Mouse (Mus musculus) midbrain, embryonic 15.5 days (tissue): Measurements from ENCODE around the gene Wdr95. TPM values are rescaled to one million over a fixed set of nuclear protein-coding genes. Genes with fewer than 3 reads are reported as not detected.

Experiments used
- ATAC-seq: fragments of 200-750 bp; cut with Nextera tagmentation; replicated peaks from 2 replicates; pipeline ENCODE4 v1.8.0; 2017; ENCODE audit warnings: moderate TSS enrichment
- H3K27ac ChIP-seq: fragments of 300-500 bp; sonication (generic); 2 replicates; pipeline ENCODE4 v1.5.1; 2015; ENCODE audit warnings: mild to moderate bottlenecking, inconsistent platforms
- H3K27me3 ChIP-seq: fragments of 300-500 bp; sonication (generic); replicated peaks from 2 replicates; pipeline ENCODE4 v1.6.1; 2015; ENCODE audit warnings: inconsistent platforms
- H3K36me3 ChIP-seq: fragments of 300-500 bp; sonication (generic); replicated peaks from 2 replicates; pipeline ENCODE4 v1.6.1; 2015; ENCODE audit warnings: inconsistent platforms
- H3K4me1 ChIP-seq: fragments of 300-500 bp; sonication (generic); 2 replicates; pipeline ENCODE4 v1.6.1; 2015; ENCODE audit warnings: inconsistent platforms
- H3K4me2 ChIP-seq: fragments of 300-500 bp; sonication (generic); 2 replicates; pipeline ENCODE4 v1.6.1; 2015; ENCODE audit warnings: inconsistent platforms, mild to moderate bottlenecking, moderate library complexity
- H3K4me3 ChIP-seq: fragments of 300-500 bp; sonication (generic); 2 replicates; pipeline ENCODE4 v1.5.1; 2015; ENCODE audit warnings: mild to moderate bottlenecking, inconsistent platforms
- H3K9ac ChIP-seq: fragments of 300-500 bp; sonication (generic); 2 replicates; pipeline ENCODE4 v1.6.1; 2015; ENCODE audit warnings: mild to moderate bottlenecking, inconsistent platforms
- H3K9me3 ChIP-seq: fragments of 300-500 bp; sonication (generic); 2 replicates; pipeline ENCODE4 v1.6.1; 2016; ENCODE audit warnings: inconsistent platforms
- WGBS: fragments of 180-500 bp; shearing (Covaris S2); methylation state at CpG from one replicate; pipeline ENCODE4 v1.1.7; 2015; ENCODE audit warnings: mixed read lengths; 5-methylcytosine and 5-hydroxymethylcytosine counted together
- polyA plus RNA-seq: library from polyadenylated mRNA; unstranded; fragments of >200 nt; fragmentation: Nextera tagmentation; extraction: Ambion mirVana; gene quantifications from 2 replicates; pipeline ENCODE4 v1.2.1, GENCODE M21; 2015

The Wdr95 gene
- polyA plus RNA-seq, 1 experiment from 2014 or later = 0.14 TPM

DNA sequence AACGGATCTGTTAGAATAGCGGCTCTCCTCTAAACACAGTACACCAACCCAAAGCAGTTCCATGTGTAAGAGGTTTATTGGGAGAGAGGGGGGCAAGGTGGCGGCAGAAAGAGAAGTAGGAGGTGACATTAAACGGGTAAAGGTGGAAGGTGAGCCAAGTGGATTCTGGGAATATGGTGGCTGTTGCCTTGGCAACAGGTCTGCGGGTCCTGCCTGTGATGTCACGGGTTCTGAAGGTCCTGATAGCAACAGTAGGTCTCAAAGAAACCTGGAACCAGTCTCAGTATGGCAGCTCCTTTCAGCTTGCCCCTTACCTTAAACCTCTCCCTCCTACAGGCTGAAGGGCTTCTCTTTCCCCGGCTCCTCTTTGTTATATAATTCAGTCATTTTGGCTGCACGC, 25.9 kb downstream of the Wdr95 start:
- H3K4me3 ChIP-seq = no peak overlapping the region
- no peaks in the 10 kb centered on the region for H3K9me3 ChIP-seq
- no peak overlapping the region for H3K4me2 ChIP-seq
- H3K27ac ChIP-seq = no peak overlapping the region
- no peaks in the 10 kb centered on the region for H3K27me3 ChIP-seq
- no peak for ATAC-seq
- H3K9ac ChIP-seq = no peak overlapping the region
- 0 out of 2 replicates have a peak, but pooled peaks cover 2% of the 10 kb centered on the region for H3K4me1 ChIP-seq
- 86% methylated on average over 8 of the region's 8 CpGs for WGBS
- no peaks in the 10 kb centered on the region for H3K36me3 ChIP-seq

DNA sequence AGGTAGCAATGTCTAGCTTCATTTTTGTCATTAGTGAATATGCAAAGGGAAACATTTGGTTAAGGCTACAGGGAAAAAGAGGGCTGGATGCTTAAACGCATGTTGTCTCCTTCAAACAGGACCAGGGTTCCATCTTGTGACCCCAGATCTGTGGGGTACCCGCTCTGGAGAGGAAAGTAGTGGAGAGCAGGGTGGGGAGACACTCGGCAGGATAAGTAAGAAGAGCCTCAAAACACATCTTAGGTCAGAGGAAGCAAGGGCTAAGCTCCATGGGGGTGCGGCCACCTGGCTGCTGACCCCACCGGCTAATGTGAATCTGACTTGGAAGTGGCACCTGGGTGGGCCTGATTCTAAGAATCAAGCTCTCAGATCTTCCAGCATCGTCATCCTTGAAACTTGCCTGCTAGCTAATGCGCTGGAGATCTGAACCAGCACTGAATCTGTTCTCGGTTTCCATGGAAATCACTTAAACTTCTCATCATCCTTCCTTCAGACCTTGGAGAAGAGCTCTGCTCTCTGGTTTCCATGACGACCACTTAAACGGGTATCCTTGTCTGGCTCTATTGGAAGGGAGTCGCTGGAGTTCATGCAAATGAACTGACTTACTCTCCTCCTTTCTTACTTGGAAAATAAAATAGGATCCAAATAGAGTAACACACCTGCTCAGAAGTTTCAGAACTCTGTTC, 32.6 kb downstream of the Wdr95 start:
- no peak overlapping the region for H3K9ac ChIP-seq
- peaks cover 40% of the 10 kb centered on the region for H3K4me1 ChIP-seq
- H3K4me3 ChIP-seq = no peak overlapping the region
- 21% methylated on average over 11 of the region's 11 CpGs for WGBS
- ATAC-seq = peak; percentile 90
- H3K9me3 ChIP-seq = no peaks in the 10 kb centered on the region
- no peaks in the 10 kb centered on the region for H3K27me3 ChIP-seq
- peak overlapping the region; percentile 88 for H3K27ac ChIP-seq
- peak overlapping the region; percentile 28 for H3K4me2 ChIP-seq
- no peaks in the 10 kb centered on the region for H3K36me3 ChIP-seq

DNA sequence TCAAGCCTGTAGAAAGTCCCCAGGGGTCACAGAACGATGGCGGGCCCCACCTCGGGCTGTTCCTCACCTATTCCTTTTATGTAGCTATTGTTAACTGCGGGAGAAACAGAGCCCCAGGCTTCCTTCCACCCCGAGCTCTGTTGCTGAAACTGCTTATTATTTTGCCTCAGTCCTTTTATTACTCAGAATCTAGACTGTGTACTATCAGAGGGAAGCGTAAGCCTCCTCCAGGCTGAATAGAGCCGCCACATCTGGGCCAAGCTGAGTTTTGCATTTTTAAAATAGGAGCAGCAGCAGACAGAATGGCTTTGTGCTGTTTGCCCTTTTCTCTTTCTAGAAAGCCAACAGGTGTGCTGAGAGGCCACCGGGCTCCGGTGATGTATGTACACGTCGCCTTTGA, 37.5 kb downstream of the Wdr95 start:
- Histone ChIP-seq H3K4me2 (no peak overlapping the region), H3K36me3 (no peaks in the 10 kb centered on the region), H3K9me3 (no peaks in the 10 kb centered on the region), H3K27me3 (no peaks in the 10 kb centered on the region), H3K4me3 (no peak overlapping the region), H3K4me1 (peaks cover 33% of the 10 kb centered on the region), H3K27ac (peak overlapping the region; percentile 62), H3K9ac (0 out of 2 replicates have a peak overlapping the region, but pooled peaks have one; percentile 20)
- WGBS = 23% methylated on average over 11 of the region's 11 CpGs
- peak; percentile 40 for ATAC-seq

DNA sequence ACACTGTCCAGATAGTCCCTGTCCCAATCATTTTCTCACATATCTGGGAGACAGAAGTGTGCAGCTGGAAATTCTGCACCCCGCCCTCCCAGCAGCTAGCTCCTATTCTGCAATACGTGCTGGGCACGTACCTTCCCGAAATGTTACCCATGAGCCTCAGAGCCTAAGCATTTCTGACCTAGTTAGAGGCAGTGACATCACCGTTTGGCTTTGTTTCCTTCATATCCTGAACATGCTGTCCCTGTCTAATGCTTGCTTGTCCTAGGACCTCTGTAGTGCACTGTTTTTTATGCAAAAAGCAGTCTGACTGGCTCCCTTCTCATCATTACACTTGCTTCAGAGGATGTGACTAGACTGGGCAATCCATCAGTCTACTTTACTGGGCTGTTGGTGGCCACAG, 38.5 kb downstream of the Wdr95 start:
- Histone ChIP-seq H3K36me3 (no peaks in the 10 kb centered on the region), H3K4me3 (no peak overlapping the region), H3K27ac (no peak overlapping the region), H3K9ac (no peak overlapping the region), H3K9me3 (no peaks in the 10 kb centered on the region), H3K4me1 (peaks cover 24% of the 10 kb centered on the region), H3K4me2 (no peak overlapping the region), H3K27me3 (no peaks in the 10 kb centered on the region)
- WGBS = 68% methylated on average over 5 of the region's 5 CpGs
- no peak for ATAC-seq

DNA sequence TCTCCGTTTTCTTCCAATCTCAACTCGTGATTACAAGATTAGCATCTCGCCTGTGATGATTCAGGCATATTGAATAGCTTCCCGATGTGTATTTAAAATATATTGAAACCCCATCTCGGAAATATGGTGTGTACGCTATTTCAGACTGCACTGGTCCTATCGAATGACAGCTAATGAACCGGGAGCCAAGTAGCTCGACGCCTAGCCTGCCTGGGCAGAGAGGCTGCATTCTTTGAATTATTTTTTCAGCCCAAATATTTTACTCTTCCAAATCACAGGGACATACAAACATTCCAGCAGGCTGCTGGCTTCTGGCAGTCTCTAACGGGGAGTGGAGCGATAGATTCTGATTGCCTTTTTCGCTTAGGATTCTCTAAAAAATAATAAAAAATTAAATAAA, 40.5 kb downstream of the Wdr95 start:
- H3K9me3 ChIP-seq = no peaks in the 10 kb centered on the region
- no peak for ATAC-seq
- H3K4me1 ChIP-seq = peaks cover 19% of the 10 kb centered on the region
- H3K9ac ChIP-seq = no peak overlapping the region
- H3K27me3 ChIP-seq = no peaks in the 10 kb centered on the region
- no peak overlapping the region for H3K4me3 ChIP-seq
- no peak overlapping the region for H3K4me2 ChIP-seq
- no peaks in the 10 kb centered on the region for H3K36me3 ChIP-seq
- H3K27ac ChIP-seq = no peak overlapping the region
- 82% methylated on average over 13 of the region's 13 CpGs for WGBS

DNA sequence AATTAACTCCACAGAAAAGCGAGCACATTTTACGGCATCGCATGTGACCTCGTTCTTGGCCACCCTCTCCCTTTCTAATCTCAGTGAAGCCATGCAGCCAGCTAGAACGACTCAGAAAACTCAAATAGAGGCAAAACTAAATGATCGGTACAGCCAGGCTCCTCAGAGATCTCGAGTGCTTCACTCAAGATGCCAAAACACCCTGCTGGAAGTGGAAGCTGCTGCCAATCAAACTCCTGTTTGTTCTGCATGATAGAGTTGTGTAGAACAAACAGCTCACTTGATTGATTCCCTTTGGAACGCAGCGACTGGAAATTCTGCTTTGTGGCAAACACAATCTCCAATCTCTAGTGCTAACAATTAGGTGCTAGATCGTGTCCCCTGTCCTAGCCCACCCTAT, 48.5 kb downstream of the Wdr95 start:
- WGBS = 38% methylated on average over 10 of the region's 10 CpGs
- H3K4me2 ChIP-seq = no peak overlapping the region
- H3K27ac ChIP-seq = peak overlapping the region; percentile 58
- no peak for ATAC-seq
- no peaks in the 10 kb centered on the region for H3K9me3 ChIP-seq
- H3K36me3 ChIP-seq = no peaks in the 10 kb centered on the region
- H3K4me1 ChIP-seq = peaks cover 11% of the 10 kb centered on the region
- H3K9ac ChIP-seq = no peak overlapping the region
- H3K27me3 ChIP-seq = no peaks in the 10 kb centered on the region
- no peak overlapping the region for H3K4me3 ChIP-seq

DNA sequence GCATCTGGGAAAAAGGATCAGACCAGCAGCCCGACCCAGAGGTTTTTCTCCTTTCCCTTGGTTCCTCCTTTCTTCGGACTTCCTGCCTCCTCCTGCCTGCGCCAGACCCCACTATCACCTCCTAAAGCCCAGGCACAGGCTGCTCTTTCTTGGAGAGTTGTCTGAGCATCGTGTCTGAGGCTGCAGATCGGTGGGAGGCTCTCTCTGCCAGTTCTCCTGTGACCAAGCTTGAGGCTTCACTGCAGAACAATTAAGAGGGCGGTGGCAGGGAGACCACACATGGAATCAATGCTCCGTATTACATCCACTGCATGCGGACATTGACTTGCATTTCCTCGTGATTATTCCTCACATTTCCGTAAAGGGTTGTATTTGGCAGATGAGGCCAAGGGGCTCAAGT, 49.0 kb downstream of the Wdr95 start:
- Histone ChIP-seq H3K9ac (no peak overlapping the region), H3K4me1 (peaks cover 11% of the 10 kb centered on the region), H3K27ac (peak overlapping the region; percentile 58), H3K36me3 (no peaks in the 10 kb centered on the region), H3K4me2 (no peak overlapping the region), H3K4me3 (no peak overlapping the region), H3K9me3 (no peaks in the 10 kb centered on the region), H3K27me3 (no peaks in the 10 kb centered on the region)
- no peak for ATAC-seq
- WGBS = 26% methylated on average over 10 of the region's 10 CpGs

DNA sequence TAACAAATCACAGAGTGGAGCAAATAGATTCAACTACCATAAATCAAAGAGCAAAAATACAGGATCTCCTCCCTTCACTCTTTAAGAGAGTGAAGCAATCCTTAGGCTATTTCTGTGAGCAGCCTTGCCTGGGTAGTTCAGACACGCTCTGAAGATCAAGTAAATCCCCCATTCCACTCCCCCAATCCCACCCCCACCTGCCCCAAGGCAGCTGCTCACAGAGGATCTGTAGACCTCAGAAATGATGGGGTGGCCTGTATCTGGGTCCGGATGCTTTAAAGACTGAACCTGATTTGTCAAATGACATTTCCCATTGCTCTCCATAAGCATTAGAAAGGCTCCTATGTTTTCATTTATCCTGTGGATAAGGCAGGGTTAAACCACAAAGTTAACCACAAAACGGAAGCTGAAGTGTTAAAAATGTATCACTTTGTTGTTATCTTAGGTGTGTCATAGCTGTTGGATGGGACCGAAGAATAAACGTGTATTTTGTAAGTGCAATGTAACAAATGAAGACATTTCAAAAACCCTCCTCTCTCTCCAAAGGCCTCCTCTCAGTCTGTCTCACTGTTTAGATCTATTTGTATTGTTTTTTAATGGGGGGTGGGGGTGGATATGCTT, 54.3 kb downstream of the Wdr95 start:
- peak overlapping the region; percentile 23; the same call in 1 of the 2 replicates for H3K27ac ChIP-seq
- no peak overlapping the region for H3K9ac ChIP-seq
- no peak overlapping the region for H3K4me2 ChIP-seq
- H3K9me3 ChIP-seq = no peaks in the 10 kb centered on the region
- no peaks in the 10 kb centered on the region for H3K27me3 ChIP-seq
- no peak overlapping the region for H3K4me3 ChIP-seq
- H3K4me1 ChIP-seq = peaks cover 13% of the 10 kb centered on the region
- no peaks in the 10 kb centered on the region for H3K36me3 ChIP-seq
- ATAC-seq = no peak
- 60% methylated on average over 5 of the region's 5 CpGs for WGBS

DNA sequence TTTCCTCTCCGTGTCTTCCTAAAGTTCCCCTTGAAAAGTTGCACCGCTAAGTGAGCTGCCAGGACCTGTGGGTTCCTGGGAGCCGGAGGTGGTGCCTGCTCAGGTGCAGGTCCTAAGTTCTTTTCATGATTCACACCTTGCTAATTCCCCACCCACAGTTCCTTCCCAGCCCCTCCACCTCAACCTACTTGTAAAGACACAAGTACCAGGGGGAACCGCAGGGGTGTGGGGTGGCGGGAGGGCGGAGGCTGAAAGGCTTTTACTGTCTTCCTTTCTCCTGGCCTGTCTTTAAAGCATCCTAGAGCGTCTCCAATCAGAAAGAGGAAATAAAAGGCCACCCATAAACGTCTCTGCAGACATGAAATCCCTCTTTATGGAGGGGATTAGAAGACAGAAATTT, 55.0 kb downstream of the Wdr95 start:
- H3K4me3 ChIP-seq = no peak overlapping the region
- no peaks in the 10 kb centered on the region for H3K27me3 ChIP-seq
- no peaks in the 10 kb centered on the region for H3K9me3 ChIP-seq
- no peaks in the 10 kb centered on the region for H3K36me3 ChIP-seq
- H3K4me2 ChIP-seq = no peak overlapping the region
- peak overlapping the region; percentile 23 for H3K27ac ChIP-seq
- peaks cover 12% of the 10 kb centered on the region for H3K4me1 ChIP-seq
- 25% methylated on average over 8 of the region's 8 CpGs for WGBS
- no peak for ATAC-seq
- H3K9ac ChIP-seq = no peak overlapping the region

DNA sequence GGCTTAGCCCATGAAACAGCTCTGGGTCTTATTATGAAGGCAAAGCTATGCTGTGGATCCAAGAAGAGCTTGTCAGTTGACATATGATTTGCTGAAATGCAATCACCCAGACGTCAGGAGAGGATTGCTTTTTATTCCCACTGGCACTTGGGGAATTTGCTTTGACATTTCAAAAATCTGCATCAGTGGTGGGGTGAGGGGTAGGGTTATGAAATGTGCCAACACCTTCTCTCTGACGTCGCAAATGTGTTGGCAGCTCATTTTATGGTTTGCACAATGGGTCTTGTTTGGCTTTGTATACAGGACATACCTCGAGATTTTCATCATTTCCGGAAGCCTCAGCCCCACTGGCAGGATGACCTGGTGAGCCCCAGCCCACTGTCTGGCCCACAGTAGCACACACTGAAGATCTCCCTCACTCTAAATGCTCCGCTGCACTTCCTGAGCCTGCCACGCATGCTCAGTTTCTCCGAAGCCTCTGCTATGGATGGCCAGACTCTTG, 55.7 kb downstream of the Wdr95 start:
- Histone ChIP-seq H3K4me2 (no peak overlapping the region), H3K36me3 (no peaks in the 10 kb centered on the region), H3K4me3 (no peak overlapping the region), H3K9ac (no peak overlapping the region), H3K27me3 (no peaks in the 10 kb centered on the region), H3K9me3 (no peaks in the 10 kb centered on the region), H3K27ac (peak overlapping the region; percentile 23), H3K4me1 (peaks cover 12% of the 10 kb centered on the region)
- peak; percentile 53 for ATAC-seq
- 66% methylated on average over 8 of the region's 8 CpGs for WGBS

DNA sequence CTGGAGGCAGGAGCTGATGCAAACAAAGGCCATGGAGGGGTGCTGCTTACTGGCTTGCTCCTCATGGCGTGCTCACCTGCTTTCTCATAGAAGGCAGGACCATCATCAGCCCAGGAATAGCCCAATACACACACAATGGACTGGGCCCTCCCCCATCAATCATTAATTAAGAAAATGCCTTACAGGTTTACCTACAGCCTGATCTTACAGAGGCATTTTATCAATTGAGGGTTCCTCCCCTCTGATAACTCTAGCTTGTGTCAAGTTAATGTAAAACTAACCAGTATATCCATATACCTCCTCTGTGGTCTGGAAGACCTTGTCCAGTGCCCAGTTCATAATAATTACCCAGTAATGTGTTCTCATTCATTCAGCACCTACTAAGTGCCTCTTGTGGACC, 56.8 kb downstream of the Wdr95 start:
- no peak for ATAC-seq
- no peak overlapping the region for H3K9ac ChIP-seq
- H3K9me3 ChIP-seq = no peaks in the 10 kb centered on the region
- WGBS = 92% methylated on average over 1 of the region's 1 CpGs
- no peak overlapping the region for H3K27ac ChIP-seq
- no peaks in the 10 kb centered on the region for H3K36me3 ChIP-seq
- peaks cover 12% of the 10 kb centered on the region for H3K4me1 ChIP-seq
- H3K4me2 ChIP-seq = no peak overlapping the region
- H3K27me3 ChIP-seq = no peaks in the 10 kb centered on the region
- H3K4me3 ChIP-seq = no peak overlapping the region

DNA sequence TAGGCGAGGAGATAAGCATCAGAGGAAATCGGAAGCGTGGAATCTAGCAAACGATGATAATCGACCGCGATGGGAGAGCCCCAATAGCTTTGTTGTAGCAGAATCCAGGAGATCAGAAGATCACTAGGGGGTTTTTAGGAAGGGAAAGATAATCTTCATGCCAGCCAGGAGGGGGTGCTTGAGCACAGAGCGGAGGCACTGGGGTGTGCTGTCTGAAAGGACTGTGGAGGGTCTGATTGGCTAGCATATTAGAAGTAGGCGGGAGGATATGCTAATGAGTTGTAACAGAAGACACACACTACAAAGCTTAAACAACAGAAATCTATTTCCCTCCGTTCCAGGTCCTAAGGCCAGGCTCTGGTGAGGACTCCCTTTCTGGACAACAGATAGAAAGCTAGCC, 57.4 kb downstream of the Wdr95 start:
- WGBS = 51% methylated on average over 10 of the region's 10 CpGs
- no peaks in the 10 kb centered on the region for H3K9me3 ChIP-seq
- no peak overlapping the region for H3K27ac ChIP-seq
- no peak overlapping the region for H3K4me2 ChIP-seq
- no peak overlapping the region for H3K4me3 ChIP-seq
- peaks cover 12% of the 10 kb centered on the region for H3K4me1 ChIP-seq
- no peak overlapping the region for H3K9ac ChIP-seq
- ATAC-seq = no peak
- H3K36me3 ChIP-seq = no peaks in the 10 kb centered on the region
- H3K27me3 ChIP-seq = no peaks in the 10 kb centered on the region
